Mouse (Mus musculus) cerebellum, adult 11 months (tissue): Measurements from ENCODE around the gene Cnpy2.
"Not testable (repeated sequence)": the region's sequence is repeated elsewhere in the genome, so short reads cannot be mapped to it uniquely, and the experiment has no call there.

Experiments
- DNase-seq: peaks from one replicate; pipeline ENCODE4 v3.0.0; 2022

The Cnpy2 gene

GRCm38 (mm10) chr10:128321641-128322040 is 618 bp upstream of the Cnpy2 start:
- no peak for DNase-seq

- no peak for DNase-seq
Measured at GRCm38 (mm10) chr10:128323516-128323915, 1.3 kb downstream of the Cnpy2 start.

- DNase-seq = no peak
Measured at GRCm38 (mm10) chr10:128326825-128327224, 4.6 kb downstream of the Cnpy2 start.

GRCm38 (mm10) chr10:128327610-128328009 is 5.4 kb downstream of the Cnpy2 start:
- DNase-seq = no peak

- not testable (repeated sequence) for DNase-seq
Measured at GRCm38 (mm10) chr10:128332358-128333249, 10.3 kb downstream of the Cnpy2 start.

- peak; percentile 68 for DNase-seq
Measured at GRCm38 (mm10) chr10:128335582-128335981, 13.3 kb downstream of the Cnpy2 start.

GRCm38 (mm10) chr10:128336195-128336594 is 13.9 kb downstream of the Cnpy2 start:
- DNase-seq = no peak

- no peak for DNase-seq
Measured at GRCm38 (mm10) chr10:128336597-128336996, 14.3 kb downstream of the Cnpy2 start.

- DNase-seq = peak; percentile 95
Measured at GRCm38 (mm10) chr10:128337306-128338181, 15.3 kb downstream of the Cnpy2 start, which contains the start of gene Cs. Gene Cs (plus strand): TSS chr10:128337734.

- no peak for DNase-seq
Measured at GRCm38 (mm10) chr10:128338415-128338814, 16.2 kb downstream of the Cnpy2 start.

GRCm38 (mm10) chr10:128338948-128339347 is 16.7 kb downstream of the Cnpy2 start:
- DNase-seq = no peak

- no peak for DNase-seq
Measured at GRCm38 (mm10) chr10:128340257-128340656, 18.0 kb downstream of the Cnpy2 start.

GRCm38 (mm10) chr10:128343436-128343835 is 21.2 kb downstream of the Cnpy2 start:
- no peak for DNase-seq

- no peak for DNase-seq
Measured at GRCm38 (mm10) chr10:128344568-128345275, 22.5 kb downstream of the Cnpy2 start.

GRCm38 (mm10) chr10:128347541-128347940 is 25.3 kb downstream of the Cnpy2 start:
- DNase-seq = no peak

- DNase-seq = no peak
Measured at GRCm38 (mm10) chr10:128358796-128359195, 36.5 kb downstream of the Cnpy2 start.

- no peak for DNase-seq
Measured at GRCm38 (mm10) chr10:128359226-128359625, 37.0 kb downstream of the Cnpy2 start.

GRCm38 (mm10) chr10:128361836-128362235 is 39.6 kb downstream of the Cnpy2 start:
- no peak for DNase-seq

GRCm38 (mm10) chr10:128362568-128362967 is 40.3 kb downstream of the Cnpy2 start:
- DNase-seq = no peak

GRCm38 (mm10) chr10:128367899-128368401 is 45.7 kb downstream of the Cnpy2 start:
- no peak for DNase-seq

GRCm38 (mm10) chr10:128368402-128369217 is 46.4 kb downstream of the Cnpy2 start, which contains the start of gene Coq10a:
Gene Coq10a (minus strand): TSS chr10:128368997.
- DNase-seq = peak; percentile 92

GRCm38 (mm10) chr10:128369218-128369543 is 46.9 kb downstream of the Cnpy2 start:
- DNase-seq = no peak
